Mouse (Mus musculus) liver, embryonic 14.5 days (tissue): ENCODE measurements around the gene Sdc4.

Source experiments
- CTCF ChIP-seq: IDR thresholded peaks from 2 replicates; pipeline ENCODE4 v1.5.1; 2016; ENCODE audit warnings: antibody characterized with exemption, low read depth, control low read depth
- EP300 ChIP-seq: IDR thresholded peaks from 2 replicates; pipeline ENCODE4 v1.6.1; 2016; ENCODE audit warnings: antibody characterized with exemption, low read depth

GRCm38 (mm10) chr2:164377478-164378426 is 65.9 kb downstream of the Sdc4 start:
- TF ChIP-seq CTCF (no peak), EP300 (no peak)
